In genomic region chr2:126635939-126636823, GRCm38 (mm10) we compare ENCODE assay signal across 9 mouse cellular contexts. TPM values are rescaled to one million over a fixed set of nuclear protein-coding genes. Genes with fewer than 3 reads are reported as not detected.
A peak's percentile ranks its signal among the peaks of the same experiment; 100 is the strongest.
DNase-seq lines count a peak whose midpoint lies in the region; ATAC-seq and TF ChIP-seq lines count a peak whose summit lies in the region.
"Had no signal": no experiment of that assay in that cellular context is flagged by ENCODE, and none has a peak within 500 bp of the region (broad histone marks: within the 10 kb centered on the region; RNA-seq: fewer than 3 reads in every experiment).

No protein-coding gene starts in this region.

- H3K27me3 ChIP-seq in G1E (ENCODE audit: insufficient read depth, low read length), result no peaks in the 10 kb centered on the region
- H3K27me3 ChIP-seq in lung, postnatal 0 days (replicated peaks; ENCODE audit: insufficient read depth, low read length), result no peaks in the 10 kb centered on the region
- H3K27me3 ChIP-seq: embryonic facial prominence, embryonic 12.5 days had no signal

- H3K9ac ChIP-seq in lung, postnatal 0 days (replicated peaks; ENCODE audit: low read depth), result no peak overlapping the region
- H3K9ac ChIP-seq: embryonic facial prominence, embryonic 12.5 days had no signal

- TF ChIP-seq CTCF in G1E (IDR thresholded peaks at IDR 0.05; ENCODE audit: low read depth, low read length), result no peak
- no peak for TF ChIP-seq CTCF in lung, postnatal 0 days (IDR thresholded peaks at IDR 0.05)

- H3K36me3 ChIP-seq in G1E (replicated peaks), result peaks cover 61% of the 10 kb centered on the region
- peaks cover 6% of the 10 kb centered on the region for H3K36me3 ChIP-seq in lung, postnatal 0 days (ENCODE audit: insufficient read depth, low read length)

- 56% methylated on average over 12 of the region's 12 CpGs for WGBS in lung, postnatal 0 days

- H3K4me3 ChIP-seq in G1E (ENCODE audit: low read depth, low read length), result peak overlapping the region; percentile 33; the same call in 1 of the 2 replicates
- no peak overlapping the region for H3K4me3 ChIP-seq in lung, postnatal 0 days (ENCODE audit: low read depth, low read length)
- H3K4me3 ChIP-seq: embryonic facial prominence, embryonic 12.5 days had no signal

- H3K9me3 ChIP-seq in G1E (replicated peaks), result peaks cover 4% of the 10 kb centered on the region; the same call in 1 of the 2 replicates
- H3K9me3 ChIP-seq in lung, postnatal 0 days (ENCODE audit: low read length), result no peaks in the 10 kb centered on the region
- H3K9me3 ChIP-seq: embryonic facial prominence, embryonic 12.5 days had no signal

- DNase-seq in CD4-positive helper T cell, adult 2 months (ENCODE audit: low read depth, low spot score), result peak; percentile 91
- peak; percentile 47 for DNase-seq in G1E (ENCODE audit: low spot score)
- DNase-seq in lung, postnatal 0 days (ENCODE audit: low spot score), result peak; percentile 50
- no peak for DNase-seq in ovary, postnatal 14 days (ENCODE audit: low spot score)
- DNase-seq in right cerebral cortex, adult 18-20 months, result no peak
- DNase-seq in gastrocnemius, postnatal 25 days, result no peak
- DNase-seq: thymus, adult 18-20 months had no signal

- peaks cover 21% of the 10 kb centered on the region for H3K4me1 ChIP-seq in G1E (ENCODE audit: insufficient read depth, low read depth, low read length)
- peaks cover 3% of the 10 kb centered on the region; the same call in 1 of the 2 replicates for H3K4me1 ChIP-seq in lung, postnatal 0 days (ENCODE audit: insufficient read depth, low read depth, low read length)
- H3K4me1 ChIP-seq: embryonic facial prominence, embryonic 12.5 days had no signal

- peak; percentile 90 for ATAC-seq in G1E (ENCODE audit: extremely low read depth, insufficient number of reproducible peaks, low FRiP score, poor library complexity, severe bottlenecking)
- peak; percentile 80 to 92 for ATAC-seq in hematopoietic stem cell, adult 5-6 weeks (replicated peaks in 1 of 2; ENCODE audit: insufficient read depth in 1 of 2, low FRiP score in 2 of 2, low TSS enrichment in 1 of 2, low read depth in 1 of 2, poor library complexity in 2 of 2, severe bottlenecking in 2 of 2)
- ATAC-seq in lung, postnatal 0 days, result peak; percentile 67

- H3K27ac ChIP-seq in lung, postnatal 0 days (ENCODE audit: low read length), result no peak overlapping the region
- H3K27ac ChIP-seq: embryonic facial prominence, embryonic 12.5 days had no signal

- H3K4me2 ChIP-seq in lung, postnatal 0 days (replicated peaks; ENCODE audit: low read depth, low read length), result no peak overlapping the region
- H3K4me2 ChIP-seq: embryonic facial prominence, embryonic 12.5 days had no signal

- TF ChIP-seq EP300 in lung, postnatal 0 days (IDR thresholded peaks at IDR 0.05), result 0 out of 2 replicates have a peak, but pooled peaks have one; percentile 13

RNA-seq across cellular contexts. Expression of gene Hdc, which starts 17.1 kb away (rescaled TPM):
- total RNA-seq in G1E (2014; fragmentation: Nextera tagmentation) (17.9 and 21.5 TPM in 2 replicates), G1E (2017) (42.0 and 49.8 TPM in 2 replicates)
- 2.1 and 2.6 TPM in 2 replicates for polyA plus RNA-seq in G1E (2012)
- 8.3 and 24.1 TPM in 2 replicates for total RNA-seq in hematopoietic stem cell, adult 5-6 weeks (2017)
- polyA plus RNA-seq in lung, postnatal 0 days (2015; fragmentation: Nextera tagmentation; extraction: Ambion mirVana), result 35.2 and 41.5 TPM in 2 replicates
- total RNA-seq in gastrocnemius, postnatal 25 days (2021), result 1 to 10 TPM in 1 of 2 experiments, under 1 TPM in 1; 0.13 to 1.3 TPM

RNA-seq across cellular contexts. Expression of gene Gabpb1, which starts 40.0 kb away (rescaled TPM):
- total RNA-seq in G1E (2014; fragmentation: Nextera tagmentation), result 71.9 and 73.8 TPM in 2 replicates
- 22.3 and 26.2 TPM in 2 replicates for total RNA-seq in G1E (2017)
- 3.9 and 4.6 TPM in 2 replicates for polyA plus RNA-seq in G1E (2012)
- 71.6 and 85.9 TPM in 2 replicates for total RNA-seq in hematopoietic stem cell, adult 5-6 weeks (2017)
- 24.5 and 33.0 TPM in 2 replicates for polyA plus RNA-seq in lung, postnatal 0 days (2015; fragmentation: Nextera tagmentation; extraction: Ambion mirVana)
- 1 to 10 TPM; 6.2 to 6.3 TPM for total RNA-seq in gastrocnemius, postnatal 25 days (2021)

Comparison
In these comparisons a context has a peak if more than half of its experiments do, and no peak if none do; other contexts are left out.
1. DNase-seq: peak in CD4-positive helper T cell, adult 2 months (single experiment), G1E (single experiment) and lung, postnatal 0 days (single experiment); none in ovary, postnatal 14 days (single experiment), right cerebral cortex, adult 18-20 months (single experiment) and gastrocnemius, postnatal 25 days (single experiment).
2. Peak in every context shown above with its lines, with median percentiles within 50 percentile points of each other: ATAC-seq.